In genomic region chr14:16528631-16529030, GRCm38 (mm10) we compare ENCODE assay signal across 24 mouse cellular contexts.
"Had no signal": no experiment of that assay in that cellular context is flagged by ENCODE, and none has a peak within 500 bp of the region (broad histone marks: within the 10 kb centered on the region; RNA-seq: fewer than 3 reads in every experiment).

No protein-coding gene starts in this region.

- H3K4me2 ChIP-seq: heart, embryonic 12.5 days; hindbrain, embryonic 12.5 days; hindbrain, embryonic 14.5 days; limb, embryonic 12.5 days; liver, embryonic 11.5 days; liver, embryonic 13.5 days; liver, embryonic 15.5 days had no signal

- DNase-seq: gastrocnemius, adult 2 months; gastrocnemius, postnatal 10 days; gastrocnemius, postnatal 25 days; heart, adult 2 months; heart, postnatal 10 days; heart, postnatal 4 days; kidney, adult 18-20 months; kidney, adult 8-10 months; kidney, postnatal 10 days; kidney, postnatal 25 days; kidney, postnatal 4 days; liver; liver, embryonic 13.5 days had no signal

- H3K9me3 ChIP-seq: heart, embryonic 12.5 days; hindbrain, embryonic 10.5 days; hindbrain, embryonic 12.5 days; limb, embryonic 10.5 days; limb, embryonic 12.5 days; liver, embryonic 13.5 days; liver, embryonic 15.5 days had no signal

- H3K4me3 ChIP-seq: gastrocnemius, adult 2 months; heart, adult 2 months; heart, embryonic 12.5 days; hindbrain, embryonic 10.5 days; hindbrain, embryonic 12.5 days; layer of hippocampus, adult 2 months; limb, embryonic 10.5 days; limb, embryonic 12.5 days; liver, embryonic 13.5 days; liver, embryonic 15.5 days had no signal

- ATAC-seq: inflammation-experienced regulatory T-cells, adult 6 months; intestine, embryonic 16.5 days had no signal

- H3K36me3 ChIP-seq: hindbrain, embryonic 10.5 days; hindbrain, embryonic 12.5 days; limb, embryonic 12.5 days; liver, embryonic 13.5 days; liver, embryonic 15.5 days had no signal

- H3K4me1 ChIP-seq: hindbrain, embryonic 10.5 days; hindbrain, embryonic 12.5 days; limb, embryonic 12.5 days; liver, embryonic 13.5 days; liver, embryonic 15.5 days had no signal

- H3K27ac ChIP-seq: gastrocnemius, adult 2 months; heart, adult 2 months; hindbrain, embryonic 10.5 days; hindbrain, embryonic 12.5 days; hindbrain, embryonic 14.5 days; layer of hippocampus, adult 2 months; limb, embryonic 10.5 days; limb, embryonic 12.5 days; liver, embryonic 13.5 days; liver, embryonic 15.5 days had no signal

- H3K9ac ChIP-seq: heart, embryonic 12.5 days; hindbrain, embryonic 12.5 days; hindbrain, embryonic 14.5 days; limb, embryonic 12.5 days; liver, embryonic 13.5 days; liver, embryonic 15.5 days had no signal

- H3K27me3 ChIP-seq: heart, embryonic 12.5 days; hindbrain, embryonic 12.5 days; limb, embryonic 12.5 days; liver, embryonic 13.5 days; liver, embryonic 15.5 days had no signal
